Mouse (Mus musculus) lung, embryonic 14.5 days (tissue): ENCODE measurements at regions not wholly inside any gene's neighbourhood (a gene's known extent, or its start where the extent isn't known, plus 50 kb on each side); places are given as distances from the start of the nearest gene placed in this dataset.

Experiments used
- ATAC-seq: fragments of 200-750 bp; cut with Nextera tagmentation; 2 replicates; pipeline ENCODE4 v1.8.0; 2017; ENCODE audit warnings: mild to moderate bottlenecking, moderate TSS enrichment, moderate library complexity; ENCODE audit not compliant: insufficient read depth
- DNase-seq: peaks from one replicate; pipeline ENCODE4 v3.0.0-alpha.2; 2015
- H3K27ac ChIP-seq: fragments of 300-500 bp; sonication (generic); 2 replicates; pipeline ENCODE4 v1.5.1; 2014; ENCODE audit warnings: low read depth, mild to moderate bottlenecking, moderate library complexity
- H3K27me3 ChIP-seq: fragments of 300-500 bp; sonication (generic); 2 replicates; pipeline ENCODE4 v1.6.1; 2014; ENCODE audit warnings: low read length, control low read depth; ENCODE audit not compliant: insufficient read depth
- H3K36me3 ChIP-seq: fragments of 300-500 bp; sonication (generic); 2 replicates; pipeline ENCODE4 v1.6.1; 2014; ENCODE audit warnings: control low read depth; ENCODE audit not compliant: insufficient read depth
- H3K4me1 ChIP-seq: fragments of 300-500 bp; sonication (generic); 2 replicates; pipeline ENCODE4 v1.6.1; 2014; ENCODE audit warnings: antibody characterized with exemption, control low read depth; ENCODE audit not compliant: insufficient read depth
- H3K4me2 ChIP-seq: fragments of 300-500 bp; sonication (generic); 2 replicates; pipeline ENCODE4 v1.6.1; 2014; ENCODE audit warnings: mild to moderate bottlenecking
- H3K4me3 ChIP-seq: fragments of 300-500 bp; sonication (generic); 2 replicates; pipeline ENCODE4 v1.5.1; 2014; ENCODE audit warnings: low read depth, low read length
- H3K9ac ChIP-seq: fragments of 300-500 bp; sonication (generic); 2 replicates; pipeline ENCODE4 v1.6.1; 2014
- H3K9me3 ChIP-seq: fragments of 300-500 bp; sonication (generic); 2 replicates; pipeline ENCODE4 v1.6.1; 2016; ENCODE audit warnings: low read depth, low read length, control low read depth
- CTCF ChIP-seq: IDR thresholded peaks from 2 replicates; pipeline ENCODE4 v1.5.1; 2016; ENCODE audit warnings: antibody characterized with exemption, low read depth
- WGBS: fragments of 180-500 bp; shearing (Covaris S2); extraction: QIAGEN DNeasy Blood & Tissue Kit; methylation state at CpG from one replicate; pipeline ENCODE4 v1.1.7; 2014; 5-methylcytosine and 5-hydroxymethylcytosine counted together

- Histone ChIP-seq H3K27ac (no peak overlapping the region), H3K27me3 (no peaks in the 10 kb centered on the region), H3K9ac (no peak overlapping the region), H3K4me3 (no peak overlapping the region), H3K4me2 (no peak overlapping the region), H3K36me3 (no peaks in the 10 kb centered on the region), H3K9me3 (no peaks in the 10 kb centered on the region), H3K4me1 (peaks cover 26% of the 10 kb centered on the region)
- no peak for TF ChIP-seq CTCF
- WGBS = 87% methylated on average over 5 of the region's 5 CpGs
- ATAC-seq (no peak), DNase-seq (no peak)
These were observed 58.0 kb upstream of the Abhd2 start for GRCm38 (mm10) chr7:79215001-79215400.

- Histone ChIP-seq H3K9me3 (no peaks in the 10 kb centered on the region), H3K27ac (no peak overlapping the region), H3K9ac (no peak overlapping the region), H3K4me1 (0 out of 2 replicates have a peak, but pooled peaks cover 4% of the 10 kb centered on the region), H3K27me3 (no peaks in the 10 kb centered on the region), H3K36me3 (no peaks in the 10 kb centered on the region), H3K4me3 (no peak overlapping the region), H3K4me2 (no peak overlapping the region)
- WGBS = 90% methylated on average over 2 of the region's 2 CpGs
- DNase-seq (no peak), ATAC-seq (no peak)
- no peak for TF ChIP-seq CTCF
These were observed 55.8 kb upstream of the Abhd2 start for GRCm38 (mm10) chr7:79217232-79217631.

- Histone ChIP-seq H3K27me3 (no peaks in the 10 kb centered on the region), H3K36me3 (no peaks in the 10 kb centered on the region), H3K9ac (no peak overlapping the region), H3K4me1 (no peaks in the 10 kb centered on the region), H3K4me3 (no peak overlapping the region), H3K27ac (no peak overlapping the region), H3K9me3 (no peaks in the 10 kb centered on the region), H3K4me2 (no peak overlapping the region)
- ATAC-seq (no peak), DNase-seq (no peak)
- TF ChIP-seq CTCF = no peak
- WGBS = 77% methylated on average over 9 of the region's 9 CpGs
These were observed 50.2 kb upstream of the Abhd2 start for GRCm38 (mm10) chr7:79222626-79223335.
